Mouse (Mus musculus): Measurements from ENCODE around the gene Spag9. TPM values are rescaled to one million over a fixed set of nuclear protein-coding genes. Genes with fewer than 3 reads are reported as not detected.
"Not testable (repeated sequence)": the region's sequence is repeated elsewhere in the genome, so short reads cannot be mapped to it uniquely, and the experiment has no call there.

The Spag9 gene
- total and polyA plus RNA-seq, 3 experiments: 21.0 to 32.1 (median 22.6) TPM

GRCm38 (mm10) chr11:94070455-94070854, 74.6 kb downstream of the Spag9 start:
- no peak for DNase-seq (ENCODE audit: extremely low read depth)
- Histone ChIP-seq H3K27ac (ENCODE audit: insufficient read depth, low read depth) (no peak overlapping the region), H3K9me3 (replicated peaks; ENCODE audit: low read length) (no peaks in the 10 kb centered on the region), H3K4me1 (ENCODE audit: control insufficient read depth in 1 of 2, insufficient read depth in 2 of 2) (no peaks in the 10 kb centered on the region), H3K79me2 (replicated peaks; ENCODE audit: control insufficient read depth, extremely low read depth, insufficient read depth, poor library complexity, severe bottlenecking) (no peaks in the 10 kb centered on the region), H3K9ac (ENCODE audit: insufficient read depth, low read depth) (no peak overlapping the region), H3K4me2 (ENCODE audit: insufficient read depth, low read depth, poor library complexity, severe bottlenecking) (no peak overlapping the region), H3K4me3 (replicated peaks in 1 of 3; ENCODE audit: low read depth in 2 of 3, low read length in 2 of 3, poor library complexity in 1 of 3) (no peak overlapping the region), H3K27me3 (replicated peaks) (no peaks in the 10 kb centered on the region), H3K36me3 (replicated peaks in 1 of 2; ENCODE audit: control insufficient read depth in 1 of 2, insufficient read depth in 1 of 2, low read length in 1 of 2) (peaks cover 11 to 67% of the 10 kb centered on the region in 2 experiments)
- TF ChIP-seq BHLHE40 (IDR thresholded peaks at IDR 0.05; ENCODE audit: low read depth, low read length) (no peak), JUND (conservative IDR thresholded peaks at IDR 0.05; ENCODE audit: low read depth, low read length) (no peak), MAZ (IDR thresholded peaks at IDR 0.05; ENCODE audit: low read depth, low read length) (no peak), NRF1 (IDR thresholded peaks at IDR 0.05; ENCODE audit: low read depth, low read length) (no peak), PAX5 (IDR thresholded peaks at IDR 0.05; ENCODE audit: low read length) (no peak), ELF1 (IDR thresholded peaks at IDR 0.05; ENCODE audit: low read depth, low read length) (no peak), UBTF (IDR thresholded peaks at IDR 0.05; ENCODE audit: low read depth, low read length) (no peak), MAFK (IDR thresholded peaks at IDR 0.05; ENCODE audit: insufficient replicate concordance, low read length) (no peak), RCOR1 (conservative IDR thresholded peaks at IDR 0.05; ENCODE audit: low read depth, low read length) (no peak), RAD21 (IDR thresholded peaks at IDR 0.05; ENCODE audit: low read depth, low read length) (no peak)
- dilution Hi-C loops (cut with MboI; ENCODE audit: extremely low pct_ligation_motif_present, extremely low pct_unique_long_range_greater_than_20kb, low sequenced_read_pairs) (no loop called here), in situ Hi-C loops (cut with MboI; ENCODE audit: low pct_ligation_motif_present, low pct_unique_long_range_greater_than_20kb, low sequenced_read_pairs) (loop anchor here (10.0 kb wide), 1 partner anchor 106 kb away; the partner anchor contains the start of genes Gm20390 and Nme1)

- dilution Hi-C loops (cut with MboI; ENCODE audit: extremely low pct_ligation_motif_present, extremely low pct_unique_long_range_greater_than_20kb, low sequenced_read_pairs) (no loop called here), in situ Hi-C loops (cut with MboI; ENCODE audit: low pct_ligation_motif_present, low pct_unique_long_range_greater_than_20kb, low sequenced_read_pairs) (loop anchor here (10.0 kb wide), 1 partner anchor 108 kb away; the partner anchor contains the start of genes Gm20390 and Nme1)
- H3K27me3 ChIP-seq (replicated peaks): no peaks in the 10 kb centered on the region
- no peaks in the 10 kb centered on the region for H3K4me1 ChIP-seq (ENCODE audit: control insufficient read depth in 1 of 2, insufficient read depth in 2 of 2)
- H3K36me3 ChIP-seq (replicated peaks in 1 of 2; ENCODE audit: control insufficient read depth in 1 of 2, insufficient read depth in 1 of 2, low read length in 1 of 2): peaks cover 12 to 62% of the 10 kb centered on the region in 2 experiments
- no peaks in the 10 kb centered on the region for H3K79me2 ChIP-seq (replicated peaks; ENCODE audit: control insufficient read depth, extremely low read depth, insufficient read depth, poor library complexity, severe bottlenecking)
- no peak overlapping the region for H3K9ac ChIP-seq (ENCODE audit: insufficient read depth, low read depth)
- H3K9me3 ChIP-seq (replicated peaks; ENCODE audit: low read length): no peaks in the 10 kb centered on the region
- peak; percentile 10 to 68; a peak in 2 of 4 replicates for TF ChIP-seq CTCF (conservative IDR thresholded peaks at IDR 0.05 in 1 of 2, IDR thresholded peaks at IDR 0.05 in 1 of 2; ENCODE audit: low read depth in 2 of 2, low read length in 2 of 2)
- peak; percentile 59 for TF ChIP-seq SMC3 (IDR thresholded peaks at IDR 0.05; ENCODE audit: low read depth, low read length)
- no peak for TF ChIP-seq ELF1 (IDR thresholded peaks at IDR 0.05; ENCODE audit: low read depth, low read length)
- TF ChIP-seq USF2 (conservative IDR thresholded peaks at IDR 0.05; ENCODE audit: low read depth, low read length): no peak
- TF ChIP-seq RAD21 (IDR thresholded peaks at IDR 0.05; ENCODE audit: low read depth, low read length): peak; percentile 47
- TF ChIP-seq MAZ (IDR thresholded peaks at IDR 0.05; ENCODE audit: low read depth, low read length): no peak
- H3K27ac ChIP-seq (ENCODE audit: insufficient read depth, low read depth): no peak overlapping the region
- H3K4me3 ChIP-seq (replicated peaks in 1 of 3; ENCODE audit: low read depth in 2 of 3, low read length in 2 of 3, poor library complexity in 1 of 3): no peak overlapping the region
- DNase-seq (ENCODE audit: extremely low read depth): peak; percentile 39
- H3K4me2 ChIP-seq (ENCODE audit: insufficient read depth, low read depth, poor library complexity, severe bottlenecking): no peak overlapping the region
These were observed 77.4 kb downstream of the Spag9 start for GRCm38 (mm10) chr11:94073283-94073682.

GRCm38 (mm10) chr11:94086966-94087365, 91.1 kb downstream of the Spag9 start:
- H3K79me2 ChIP-seq (replicated peaks; ENCODE audit: control insufficient read depth, extremely low read depth, insufficient read depth, poor library complexity, severe bottlenecking); in situ Hi-C loops (cut with MboI; ENCODE audit: low pct_ligation_motif_present, low pct_unique_long_range_greater_than_20kb, low sequenced_read_pairs); H3K4me3 ChIP-seq (replicated peaks in 1 of 3; ENCODE audit: low read depth in 2 of 3, low read length in 2 of 3, poor library complexity in 1 of 3); H3K9me3 ChIP-seq (replicated peaks; ENCODE audit: low read length); H3K27ac ChIP-seq (ENCODE audit: insufficient read depth, low read depth); dilution Hi-C loops (cut with MboI; ENCODE audit: extremely low pct_ligation_motif_present, extremely low pct_unique_long_range_greater_than_20kb, low sequenced_read_pairs); H3K27me3 ChIP-seq (replicated peaks); H3K4me1 ChIP-seq (ENCODE audit: control insufficient read depth in 1 of 2, insufficient read depth in 2 of 2); H3K4me2 ChIP-seq (ENCODE audit: insufficient read depth, low read depth, poor library complexity, severe bottlenecking); H3K9ac ChIP-seq (ENCODE audit: insufficient read depth, low read depth): not testable (repeated sequence)
- H3K36me3 ChIP-seq (replicated peaks in 1 of 2; ENCODE audit: control insufficient read depth in 1 of 2, insufficient read depth in 1 of 2, low read length in 1 of 2): peaks cover 41 to 70% of the 10 kb centered on the region in 2 experiments
- TF ChIP-seq SMC3 (IDR thresholded peaks at IDR 0.05; ENCODE audit: low read depth, low read length): peak; percentile 84
- peak; percentile 66 for TF ChIP-seq RAD21 (IDR thresholded peaks at IDR 0.05; ENCODE audit: low read depth, low read length)
- peak; percentile 25; the same call in 1 of the 2 replicates for TF ChIP-seq MYC (IDR thresholded peaks at IDR 0.05; ENCODE audit: low read depth, low read length)
- TF ChIP-seq JUND (conservative IDR thresholded peaks at IDR 0.05; ENCODE audit: low read depth, low read length): peak; percentile 52; the same call in 1 of the 2 replicates
- TF ChIP-seq CTCF (conservative IDR thresholded peaks at IDR 0.05 in 1 of 2, IDR thresholded peaks at IDR 0.05 in 1 of 2; ENCODE audit: low read depth in 2 of 2, low read length in 2 of 2): peak; percentile 43 to 86; a peak in 3 of 4 replicates
- DNase-seq (ENCODE audit: extremely low read depth): peak; percentile 88

Data from CH12.LX (cell line).